Mouse (Mus musculus): Measurements from ENCODE around the gene Tyk2. TPM values are rescaled to one million over a fixed set of nuclear protein-coding genes. Genes with fewer than 3 reads are reported as not detected.

The Tyk2 gene
- 11.4 TPM for polyA plus RNA-seq (2014; fragmentation: Illumina TruSeq; extraction: RNeasy Lipid Tissue Mini Kit (QIAGEN cat#74804); ENCODE audit: low read depth, low replicate concordance)

DNA sequence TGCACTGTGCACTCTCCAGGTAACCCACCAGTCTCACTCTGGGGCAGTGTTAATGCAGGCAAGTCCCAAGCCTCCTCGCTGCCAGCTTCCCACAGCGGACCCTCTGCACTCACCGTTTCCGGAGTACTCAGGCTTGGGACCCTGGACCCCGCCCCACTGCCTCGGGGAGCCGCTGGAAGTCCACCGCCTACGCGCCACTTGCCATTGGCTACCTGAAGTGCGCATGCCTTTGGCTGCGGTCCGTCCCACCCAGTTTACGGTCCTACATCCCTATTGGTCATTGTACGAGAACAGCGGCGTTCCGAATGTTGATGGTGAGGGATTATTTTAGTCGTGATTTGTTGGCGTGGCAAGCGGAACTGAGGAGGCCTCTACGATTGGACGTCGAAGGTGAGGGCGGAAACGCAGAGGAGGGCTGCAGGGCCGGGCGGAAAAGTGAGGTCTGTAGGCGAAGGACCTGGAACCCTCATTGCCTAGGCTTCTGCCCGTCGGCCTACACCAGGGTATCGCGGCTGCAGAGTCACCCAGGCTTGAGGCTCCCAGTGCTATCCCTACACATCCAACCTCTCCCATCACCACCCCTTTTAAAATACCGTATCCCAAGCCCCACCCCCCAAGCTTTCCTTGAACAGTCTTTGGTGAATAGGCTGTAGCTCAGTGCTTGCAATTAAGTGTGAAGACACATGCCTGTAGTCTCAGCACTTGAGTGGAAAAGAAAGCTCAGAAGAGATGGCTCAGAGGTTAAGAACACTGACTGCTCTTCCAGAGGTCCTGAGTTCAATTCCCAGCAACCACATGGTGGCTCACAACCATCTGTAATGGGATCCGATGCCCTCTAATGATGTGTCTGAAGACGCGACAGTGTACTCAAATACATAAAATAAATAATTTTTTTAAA, at the start of gene Tyk2:
Gene Tyk2 (minus strand): TSS at position 185 of the 898 bp plus-strand sequence.

DNA sequence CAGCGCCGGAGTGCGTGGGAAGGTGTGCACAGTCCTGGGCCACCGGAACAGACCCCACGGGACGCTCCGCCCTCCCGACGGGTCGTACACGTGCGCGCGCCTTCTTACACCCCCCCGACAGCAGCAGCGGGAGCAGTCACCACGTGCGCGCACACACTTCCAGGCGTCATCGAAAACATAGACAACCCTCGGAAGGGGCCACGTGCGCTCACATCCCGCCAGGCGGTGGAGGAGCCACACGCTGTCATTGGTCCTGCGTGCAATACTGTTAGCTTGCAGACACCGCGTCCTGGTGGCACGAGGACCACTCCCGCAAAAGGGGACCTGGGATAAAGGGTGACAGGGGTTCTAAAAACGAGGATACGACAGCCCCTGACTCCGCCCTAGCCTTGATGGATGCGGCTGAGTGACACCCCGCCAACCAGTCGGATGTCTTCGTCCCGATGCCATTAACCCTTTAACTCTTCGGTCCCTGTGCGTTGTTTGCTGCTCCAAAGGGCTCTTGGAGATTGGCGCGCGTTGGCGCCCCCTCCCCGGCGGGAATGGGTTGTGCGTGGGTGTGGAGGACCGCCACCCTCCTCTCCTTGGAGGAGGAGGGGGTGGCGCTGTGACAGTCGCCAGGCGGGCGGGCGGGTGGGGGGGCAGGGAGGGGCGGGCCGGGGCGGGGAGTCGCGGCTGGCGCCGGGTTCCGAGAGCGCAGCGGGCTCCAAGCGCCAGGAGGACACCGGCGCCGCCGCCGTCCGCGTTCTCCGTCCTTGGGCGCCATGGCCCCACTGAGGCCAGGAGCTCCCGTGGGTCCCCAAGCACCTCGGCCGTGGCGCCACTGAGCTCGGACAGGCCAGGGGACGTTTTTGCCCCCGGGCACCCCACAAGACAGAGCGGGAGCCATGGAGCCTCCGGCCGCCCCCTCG, 34.3 kb upstream of the Tyk2 start, which contains the start of gene Pde4a:
Gene Pde4a (plus strand): TSS at position 674 of the 911 bp plus-strand sequence.

DNA sequence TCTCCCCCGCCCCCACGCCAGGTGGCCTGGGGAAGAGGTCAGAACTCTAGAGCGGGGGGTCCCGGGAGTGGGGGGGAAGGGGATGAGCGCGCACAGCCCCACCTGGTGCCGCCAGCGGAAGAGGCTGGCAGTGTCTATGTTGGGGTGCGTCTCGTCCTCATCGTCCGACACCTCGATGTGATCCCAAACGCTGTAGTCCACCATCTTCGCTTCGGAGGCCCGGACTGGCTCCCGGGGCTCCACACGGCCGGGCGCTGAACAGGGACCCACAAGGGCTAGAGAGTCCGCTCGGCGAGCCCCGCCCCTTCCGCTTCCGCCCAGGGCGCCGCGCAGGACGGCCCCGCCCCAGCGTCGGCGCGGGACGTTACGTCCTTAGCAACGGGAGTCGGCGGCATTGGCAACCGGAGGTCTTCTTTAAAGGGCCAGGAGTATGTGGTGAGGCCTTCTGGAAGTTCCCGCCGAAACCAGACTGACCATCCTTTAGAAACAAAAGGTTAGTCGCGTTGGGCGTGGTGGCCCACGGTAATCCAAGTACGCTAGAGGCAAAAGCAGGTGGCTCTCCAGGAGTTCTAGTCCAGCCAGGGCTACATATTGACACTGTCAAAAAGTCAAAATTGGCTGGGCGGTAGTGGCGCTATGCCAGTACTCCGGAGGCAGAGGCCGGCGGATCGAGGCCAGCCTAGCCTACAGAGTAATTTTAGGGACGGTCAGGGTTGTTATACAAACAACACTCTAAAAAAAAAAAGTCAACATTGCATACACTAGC, 18.8 kb upstream of the Tyk2 start, which contains the start of gene Cdc37:
Gene Cdc37 (minus strand): TSS at position 329 of the 766 bp plus-strand sequence.

DNA sequence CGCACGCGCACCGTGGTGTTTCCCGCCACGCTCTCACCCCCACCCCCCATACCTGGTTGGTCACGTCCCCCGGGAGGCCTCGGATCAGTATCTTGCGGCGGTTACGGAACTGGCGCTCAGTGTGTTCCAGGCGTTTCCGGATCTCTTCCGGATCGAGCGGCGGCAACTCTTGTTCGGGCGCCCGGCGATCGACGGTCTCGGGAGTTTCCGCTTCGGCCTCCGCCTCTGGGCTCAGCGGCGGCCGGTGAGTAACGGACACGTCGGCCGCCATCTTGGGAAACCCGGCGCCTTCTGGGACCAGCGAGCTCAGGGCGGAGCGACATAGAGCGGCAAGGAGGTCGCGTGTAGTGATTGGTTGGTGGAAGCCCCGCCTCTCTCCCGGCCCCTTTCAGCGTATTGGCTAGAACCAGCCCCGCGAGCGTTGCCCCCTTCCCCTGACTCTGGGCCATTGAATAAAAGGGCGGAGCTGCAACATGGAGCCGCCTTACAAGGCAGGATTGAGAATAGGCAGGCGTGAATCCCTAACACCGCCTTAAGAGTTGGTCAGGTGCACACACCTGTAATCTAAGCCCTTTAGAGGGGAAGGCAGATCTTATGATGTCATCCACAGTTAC, 39.2 kb downstream of the Tyk2 start, which contains the start of the genes Gm38431 and Raver1:
Gene Gm38431 (minus strand): TSS at position 291 of the 614 bp plus-strand sequence.
Gene Raver1 (minus strand): TSS at position 302 of the 614 bp plus-strand sequence.

DNA sequence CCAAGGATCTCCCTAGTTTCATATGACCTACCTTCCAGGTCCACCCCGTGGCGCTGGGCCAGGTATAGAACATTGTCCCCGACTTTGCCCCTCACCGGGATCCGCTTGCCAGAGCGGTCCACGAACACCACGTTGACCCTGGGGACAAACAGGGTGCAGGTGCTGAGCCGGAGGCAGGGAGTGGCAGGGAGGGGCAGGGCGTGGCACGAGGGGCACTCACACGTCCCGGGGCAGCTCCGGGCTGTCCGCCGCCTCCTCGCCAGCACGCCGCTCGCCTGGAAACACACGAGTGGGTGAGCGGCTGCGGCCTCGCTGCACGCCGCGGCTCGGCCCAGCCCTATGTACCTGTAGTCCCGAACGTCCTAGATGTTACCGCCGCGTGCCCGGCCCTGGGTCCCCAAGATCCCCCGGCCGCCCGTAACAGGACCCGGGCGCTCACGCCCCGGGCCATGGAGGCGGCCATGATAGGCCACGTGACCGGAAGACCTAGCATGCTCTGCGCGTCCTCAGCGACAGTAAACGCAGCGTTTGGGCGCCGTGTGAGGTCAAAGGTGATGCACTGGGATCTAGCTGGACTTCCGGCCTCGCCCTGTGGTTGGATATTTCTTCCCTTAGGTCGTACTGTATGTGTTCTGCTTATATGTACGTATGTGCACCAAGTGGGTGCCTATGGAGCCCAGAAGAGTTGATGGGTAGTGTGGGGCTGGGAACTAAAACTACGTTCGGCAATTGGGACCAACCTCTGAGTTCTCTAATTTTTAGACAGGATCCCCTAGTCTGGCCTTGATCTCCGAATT, 57.8 kb downstream of the Tyk2 start, which contains the start of the genes Gm49373 and Fdx1l:
Gene Gm49373 (minus strand): TSS at position 53 of the 797 bp plus-strand sequence.
Gene Fdx1l (minus strand): TSS at position 571 of the 797 bp plus-strand sequence.

DNA sequence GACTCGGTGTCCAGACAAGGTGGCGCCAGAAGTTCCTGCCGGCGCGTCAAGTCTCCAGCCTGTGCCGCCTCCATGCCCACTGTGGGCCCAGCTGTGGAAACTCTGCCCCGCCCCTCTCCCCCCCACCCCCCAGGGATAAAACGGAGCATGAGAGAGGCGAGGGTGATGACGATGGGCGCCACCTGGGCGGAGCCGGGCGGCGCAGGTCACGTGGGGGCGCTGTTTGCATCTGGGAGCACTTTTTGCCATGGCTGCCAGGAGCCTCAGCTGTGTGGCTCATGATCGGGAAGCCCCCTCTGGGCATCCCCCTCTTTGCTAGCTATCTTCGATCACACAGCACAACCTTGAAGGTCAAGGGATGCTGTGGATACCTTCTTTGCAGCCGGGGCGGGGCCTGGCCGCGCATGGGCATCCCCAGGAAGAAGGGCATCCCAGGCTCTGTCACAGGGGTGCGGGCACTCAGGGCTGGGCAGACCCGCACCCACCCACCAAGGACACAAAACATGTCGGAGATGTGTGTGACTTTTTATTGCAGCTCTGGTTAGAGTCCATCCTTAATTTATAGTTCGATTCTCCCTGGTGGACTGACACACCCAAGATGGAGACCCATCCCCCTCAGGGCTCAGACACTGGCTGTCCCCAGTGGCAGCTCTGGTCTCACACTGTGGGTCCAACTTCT, 63.9 kb downstream of the Tyk2 start, which contains the start of gene Zglp1:
Gene Zglp1 (minus strand): TSS at position 88 of the 679 bp plus-strand sequence.

Other genes with a start within 250 kb of the Tyk2 start
- gene Ppan, start 243.1 kb downstream of the Tyk2 start, polyA plus RNA-seq (2014; fragmentation: Illumina TruSeq; extraction: RNeasy Lipid Tissue Mini Kit (QIAGEN cat#74804); ENCODE audit: low read depth, low replicate concordance): 11.1 TPM
- 113 TPM for gene Eif3g, start 232.6 kb downstream of the Tyk2 start, polyA plus RNA-seq (2014; fragmentation: Illumina TruSeq; extraction: RNeasy Lipid Tissue Mini Kit (QIAGEN cat#74804); ENCODE audit: low read depth, low replicate concordance)
- gene Dnmt1, start 171.4 kb downstream of the Tyk2 start, polyA plus RNA-seq (2014; fragmentation: Illumina TruSeq; extraction: RNeasy Lipid Tissue Mini Kit (QIAGEN cat#74804); ENCODE audit: low read depth, low replicate concordance): 9.2 TPM
- gene S1pr2, start 154.5 kb downstream of the Tyk2 start, polyA plus RNA-seq (2014; fragmentation: Illumina TruSeq; extraction: RNeasy Lipid Tissue Mini Kit (QIAGEN cat#74804); ENCODE audit: low read depth, low replicate concordance): 2.7 TPM
- 123 TPM for gene Mrpl4, start 128.5 kb downstream of the Tyk2 start, polyA plus RNA-seq (2014; fragmentation: Illumina TruSeq; extraction: RNeasy Lipid Tissue Mini Kit (QIAGEN cat#74804); ENCODE audit: low read depth, low replicate concordance)
- gene Icam1, start 115.3 kb downstream of the Tyk2 start, polyA plus RNA-seq (2014; fragmentation: Illumina TruSeq; extraction: RNeasy Lipid Tissue Mini Kit (QIAGEN cat#74804); ENCODE audit: low read depth, low replicate concordance): 12.4 TPM
- 1.3 TPM for gene Icam4, start 101.9 kb downstream of the Tyk2 start, polyA plus RNA-seq (2014; fragmentation: Illumina TruSeq; extraction: RNeasy Lipid Tissue Mini Kit (QIAGEN cat#74804); ENCODE audit: low read depth, low replicate concordance)
- gene Icam5, start 99.2 kb downstream of the Tyk2 start, polyA plus RNA-seq (2014; fragmentation: Illumina TruSeq; extraction: RNeasy Lipid Tissue Mini Kit (QIAGEN cat#74804); ENCODE audit: low read depth, low replicate concordance): not detected
- gene Zglp1, start 64.2 kb downstream of the Tyk2 start, polyA plus RNA-seq (2014; fragmentation: Illumina TruSeq; extraction: RNeasy Lipid Tissue Mini Kit (QIAGEN cat#74804); ENCODE audit: low read depth, low replicate concordance): not detected
- gene Gm49373, start 58.1 kb downstream of the Tyk2 start, polyA plus RNA-seq (2014; fragmentation: Illumina TruSeq; extraction: RNeasy Lipid Tissue Mini Kit (QIAGEN cat#74804); ENCODE audit: low read depth, low replicate concordance): 0.42 TPM
- gene Fdx1l, start 57.6 kb downstream of the Tyk2 start, polyA plus RNA-seq (2014; fragmentation: Illumina TruSeq; extraction: RNeasy Lipid Tissue Mini Kit (QIAGEN cat#74804); ENCODE audit: low read depth, low replicate concordance): 47.3 TPM
- 0.97 TPM for gene Gm38431, start 39.2 kb downstream of the Tyk2 start, polyA plus RNA-seq (2014; fragmentation: Illumina TruSeq; extraction: RNeasy Lipid Tissue Mini Kit (QIAGEN cat#74804); ENCODE audit: low read depth, low replicate concordance)
- 23.3 TPM for gene Raver1, start 39.2 kb downstream of the Tyk2 start, polyA plus RNA-seq (2014; fragmentation: Illumina TruSeq; extraction: RNeasy Lipid Tissue Mini Kit (QIAGEN cat#74804); ENCODE audit: low read depth, low replicate concordance)
- gene Cdc37, start 18.7 kb upstream of the Tyk2 start, polyA plus RNA-seq (2014; fragmentation: Illumina TruSeq; extraction: RNeasy Lipid Tissue Mini Kit (QIAGEN cat#74804); ENCODE audit: low read depth, low replicate concordance): 166 TPM
- 46.1 TPM for gene Pde4a, start 34.5 kb upstream of the Tyk2 start, polyA plus RNA-seq (2014; fragmentation: Illumina TruSeq; extraction: RNeasy Lipid Tissue Mini Kit (QIAGEN cat#74804); ENCODE audit: low read depth, low replicate concordance)
- gene Keap1, start 108.1 kb upstream of the Tyk2 start, polyA plus RNA-seq (2014; fragmentation: Illumina TruSeq; extraction: RNeasy Lipid Tissue Mini Kit (QIAGEN cat#74804); ENCODE audit: low read depth, low replicate concordance): 35.8 TPM
- 0.97 TPM for gene S1pr5, start 117.2 kb upstream of the Tyk2 start, polyA plus RNA-seq (2014; fragmentation: Illumina TruSeq; extraction: RNeasy Lipid Tissue Mini Kit (QIAGEN cat#74804); ENCODE audit: low read depth, low replicate concordance)
- gene Atg4d, start 134.1 kb upstream of the Tyk2 start, polyA plus RNA-seq (2014; fragmentation: Illumina TruSeq; extraction: RNeasy Lipid Tissue Mini Kit (QIAGEN cat#74804); ENCODE audit: low read depth, low replicate concordance): 51.7 TPM
- gene Kri1, start 156.7 kb upstream of the Tyk2 start, polyA plus RNA-seq (2014; fragmentation: Illumina TruSeq; extraction: RNeasy Lipid Tissue Mini Kit (QIAGEN cat#74804); ENCODE audit: low read depth, low replicate concordance): 22.2 TPM
- 21.9 TPM for gene Cdkn2d, start 160.2 kb upstream of the Tyk2 start, polyA plus RNA-seq (2014; fragmentation: Illumina TruSeq; extraction: RNeasy Lipid Tissue Mini Kit (QIAGEN cat#74804); ENCODE audit: low read depth, low replicate concordance)
- gene Ap1m2, start 181.1 kb upstream of the Tyk2 start, polyA plus RNA-seq (2014; fragmentation: Illumina TruSeq; extraction: RNeasy Lipid Tissue Mini Kit (QIAGEN cat#74804); ENCODE audit: low read depth, low replicate concordance): not detected
- 78.8 TPM for gene Slc44a2, start 189.5 kb upstream of the Tyk2 start, polyA plus RNA-seq (2014; fragmentation: Illumina TruSeq; extraction: RNeasy Lipid Tissue Mini Kit (QIAGEN cat#74804); ENCODE audit: low read depth, low replicate concordance)
- gene Ilf3, start 236.6 kb upstream of the Tyk2 start, polyA plus RNA-seq (2014; fragmentation: Illumina TruSeq; extraction: RNeasy Lipid Tissue Mini Kit (QIAGEN cat#74804); ENCODE audit: low read depth, low replicate concordance): 26.8 TPM

All from heart, adult 10 weeks (tissue).